Mouse (Mus musculus): Measurements from ENCODE around the gene Zranb1. TPM values are rescaled to one million over a fixed set of nuclear protein-coding genes. Genes with fewer than 3 reads are reported as not detected.
A peak's percentile ranks its signal among the peaks of the same experiment; 100 is the strongest.

Gene Zranb1
- polyA plus RNA-seq (2015; fragmentation: Nextera tagmentation; extraction: Ambion mirVana): 10.0 and 11.6 TPM in 2 replicates

- H3K9me3 ChIP-seq (ENCODE audit: low read length): no peaks in the 10 kb centered on the region
- ATAC-seq (peak; percentile 97), DNase-seq (peak; percentile 99)
- no peaks in the 10 kb centered on the region for H3K27me3 ChIP-seq (ENCODE audit: insufficient read depth, low read length)
- H3K4me3 ChIP-seq (ENCODE audit: low read depth, low read length): peak within 1 kb of the TSS; percentile 84
- TF ChIP-seq CTCF (IDR thresholded peaks at IDR 0.05; ENCODE audit: low read depth): no peak
- no peak; the same call in 1 of the 2 replicates for TF ChIP-seq EP300 (IDR thresholded peaks at IDR 0.05; ENCODE audit: low read depth)
- H3K27ac ChIP-seq (ENCODE audit: low read depth): peak within 1 kb of the TSS; percentile 100
- peaks cover 6% of the 10 kb centered on the region for H3K4me1 ChIP-seq (ENCODE audit: insufficient read depth)
- no peaks in the 10 kb centered on the region for H3K36me3 ChIP-seq (replicated peaks; ENCODE audit: insufficient read depth, low read length)
- peak within 1 kb of the TSS; percentile 67 for H3K4me2 ChIP-seq (ENCODE audit: low read depth, low read length)
- peak within 1 kb of the TSS; percentile 95 for H3K9ac ChIP-seq (replicated peaks)
- whole genome bisulfite sequencing (ENCODE audit: insufficient replicate concordance): under 1% methylated on average over 52 of the region's 93 CpGs
These were observed at the start of gene Zranb1 for GRCm38 (mm10) chr7:132930850-132931559. Zranb1 (plus strand) TSS chr7:132931142.

- H3K9me3 ChIP-seq (ENCODE audit: low read length): no peaks in the 10 kb centered on the region
- no peak overlapping the region for H3K4me3 ChIP-seq (ENCODE audit: low read depth, low read length)
- no peak for DNase-seq
- peaks cover 62% of the 10 kb centered on the region for H3K36me3 ChIP-seq (replicated peaks; ENCODE audit: insufficient read depth, low read length)
- WGBS (ENCODE audit: insufficient replicate concordance): 64% methylated on average over 2 of the region's 2 CpGs
- H3K9ac ChIP-seq (replicated peaks): no peak overlapping the region
- H3K4me1 ChIP-seq (ENCODE audit: insufficient read depth): peaks cover 3% of the 10 kb centered on the region; the same call in 1 of the 2 replicates
- H3K27ac ChIP-seq (ENCODE audit: low read depth): no peak overlapping the region
- no peaks in the 10 kb centered on the region for H3K27me3 ChIP-seq (ENCODE audit: insufficient read depth, low read length)
- no peak for ATAC-seq
- no peak overlapping the region for H3K4me2 ChIP-seq (ENCODE audit: low read depth, low read length)
- TF ChIP-seq CTCF (IDR thresholded peaks at IDR 0.05; ENCODE audit: low read depth) (peak; percentile 54), EP300 (IDR thresholded peaks at IDR 0.05; ENCODE audit: low read depth) (no peak)
These were observed 48.6 kb upstream of the Zranb1 start for GRCm38 (mm10) chr7:132882343-132882742.

GRCm38 (mm10) chr7:132884031-132884430, 46.9 kb upstream of the Zranb1 start:
- ATAC-seq (no peak), DNase-seq (no peak)
- Histone ChIP-seq H3K36me3 (replicated peaks; ENCODE audit: insufficient read depth, low read length) (peaks cover 47% of the 10 kb centered on the region), H3K9me3 (ENCODE audit: low read length) (no peaks in the 10 kb centered on the region), H3K4me3 (ENCODE audit: low read depth, low read length) (no peak overlapping the region), H3K4me1 (ENCODE audit: insufficient read depth) (peaks cover 14% of the 10 kb centered on the region), H3K27ac (ENCODE audit: low read depth) (no peak overlapping the region), H3K9ac (replicated peaks) (no peak overlapping the region), H3K27me3 (ENCODE audit: insufficient read depth, low read length) (no peaks in the 10 kb centered on the region), H3K4me2 (ENCODE audit: low read depth, low read length) (no peak overlapping the region)
- TF ChIP-seq CTCF (IDR thresholded peaks at IDR 0.05; ENCODE audit: low read depth) (peak; percentile 23; the same call in 1 of the 2 replicates), EP300 (IDR thresholded peaks at IDR 0.05; ENCODE audit: low read depth) (no peak)
- WGBS (ENCODE audit: insufficient replicate concordance): 87% methylated on average over 7 of the region's 7 CpGs

- ATAC-seq (peak; percentile 62; the same call in 1 of the 2 replicates), DNase-seq (no peak)
- Histone ChIP-seq H3K36me3 (replicated peaks; ENCODE audit: insufficient read depth, low read length) (peaks cover 23% of the 10 kb centered on the region), H3K4me3 (ENCODE audit: low read depth, low read length) (no peak overlapping the region), H3K9me3 (ENCODE audit: low read length) (no peaks in the 10 kb centered on the region), H3K9ac (replicated peaks) (no peak overlapping the region), H3K27ac (ENCODE audit: low read depth) (peak overlapping the region; percentile 58), H3K27me3 (ENCODE audit: insufficient read depth, low read length) (no peaks in the 10 kb centered on the region), H3K4me1 (ENCODE audit: insufficient read depth) (peaks cover 14% of the 10 kb centered on the region), H3K4me2 (ENCODE audit: low read depth, low read length) (no peak overlapping the region)
- TF ChIP-seq EP300 (IDR thresholded peaks at IDR 0.05; ENCODE audit: low read depth) (no peak), CTCF (IDR thresholded peaks at IDR 0.05; ENCODE audit: low read depth) (no peak)
- 60% methylated on average over 7 of the region's 7 CpGs for WGBS (ENCODE audit: insufficient replicate concordance)
These were observed 43.7 kb upstream of the Zranb1 start for GRCm38 (mm10) chr7:132887019-132887804.

GRCm38 (mm10) chr7:132888052-132888451, 42.9 kb upstream of the Zranb1 start:
- Histone ChIP-seq H3K4me1 (ENCODE audit: insufficient read depth) (peaks cover 14% of the 10 kb centered on the region), H3K9ac (replicated peaks) (no peak overlapping the region), H3K9me3 (ENCODE audit: low read length) (no peaks in the 10 kb centered on the region), H3K27me3 (ENCODE audit: insufficient read depth, low read length) (no peaks in the 10 kb centered on the region), H3K27ac (ENCODE audit: low read depth) (no peak overlapping the region), H3K4me3 (ENCODE audit: low read depth, low read length) (no peak overlapping the region), H3K4me2 (ENCODE audit: low read depth, low read length) (no peak overlapping the region), H3K36me3 (replicated peaks; ENCODE audit: insufficient read depth, low read length) (peaks cover 17% of the 10 kb centered on the region)
- ATAC-seq: no peak
- no peak for TF ChIP-seq EP300 (IDR thresholded peaks at IDR 0.05; ENCODE audit: low read depth)
- no peak for TF ChIP-seq CTCF (IDR thresholded peaks at IDR 0.05; ENCODE audit: low read depth)
- WGBS (ENCODE audit: insufficient replicate concordance): 48% methylated on average over 3 of the region's 3 CpGs
- DNase-seq: no peak

Measured in liver, postnatal 0 days (tissue).